Mouse (Mus musculus): ENCODE measurements around the gene Olfr1039.
"Not testable (repeated sequence)": the region's sequence is repeated elsewhere in the genome, so short reads cannot be mapped to it uniquely, and the experiment has no call there.

Gene Olfr1039

GRCm38 (mm10) chr2:86135828-86136227, at the start of gene Olfr1039:
Olfr1039 (minus strand) TSS chr2:86135928.
- no peak for DNase-seq (ENCODE audit: low spot score)

GRCm38 (mm10) chr2:86179950-86180349, 44.2 kb upstream of the Olfr1039 start:
- no peak for DNase-seq (ENCODE audit: low spot score)

- DNase-seq (ENCODE audit: low spot score), result no peak
These were observed 42.0 kb upstream of the Olfr1039 start, which contains the start of gene Olfr1044 for GRCm38 (mm10) chr2:86177720-86178119. Olfr1044 (minus strand) TSS chr2:86177820.

GRCm38 (mm10) chr2:86175422-86175821, 39.7 kb upstream of the Olfr1039 start:
- not testable (repeated sequence) for DNase-seq (ENCODE audit: low spot score)

- DNase-seq (ENCODE audit: low spot score), result no peak
These were observed 31.7 kb upstream of the Olfr1039 start, which contains the start of gene Olfr1043 for GRCm38 (mm10) chr2:86167422-86167821. Olfr1043 (minus strand) TSS chr2:86167522.

GRCm38 (mm10) chr2:86161738-86162137, 26.0 kb upstream of the Olfr1039 start, which contains the start of gene Olfr1042:
Olfr1042 (minus strand) TSS chr2:86161838.
- no peak for DNase-seq (ENCODE audit: low spot score)

- DNase-seq (ENCODE audit: low spot score), result no peak
These were observed 10.9 kb upstream of the Olfr1039 start, which contains the start of gene Olfr1040 for GRCm38 (mm10) chr2:86146632-86147031. Olfr1040 (minus strand) TSS chr2:86146732.

GRCm38 (mm10) chr2:86087285-86087684, 48.4 kb downstream of the Olfr1039 start, which contains the start of gene Olfr1037:
Olfr1037 (minus strand) TSS chr2:86087385.
- DNase-seq (ENCODE audit: low spot score), result peak; percentile 0

GRCm38 (mm10) chr2:86080478-86080877, 55.2 kb downstream of the Olfr1039 start:
- DNase-seq (ENCODE audit: low spot score), result not testable (repeated sequence)

All from adipocyte (in vitro differentiated cells).